Mouse (Mus musculus) embryonic facial prominence, embryonic 15.5 days (tissue): ENCODE measurements around the gene Dlg5. TPM values are rescaled to one million over a fixed set of nuclear protein-coding genes. Genes with fewer than 3 reads are reported as not detected.

ENCODE experiments used
- ATAC-seq: fragments of 200-750 bp; cut with Nextera tagmentation; 2 replicates; pipeline ENCODE4 v1.8.0; 2017; ENCODE audit warnings: low read depth, moderate TSS enrichment; ENCODE audit not compliant: insufficient number of reproducible peaks, low FRiP score, low TSS enrichment
- H3K27ac ChIP-seq: fragments of 300-500 bp; sonication (generic); replicated peaks from 2 replicates; pipeline ENCODE4 v1.5.1; 2015; ENCODE audit warnings: mild to moderate bottlenecking, inconsistent platforms
- H3K27me3 ChIP-seq: fragments of 300-500 bp; sonication (generic); 2 replicates; pipeline ENCODE4 v1.6.1; 2015; ENCODE audit warnings: inconsistent platforms
- H3K36me3 ChIP-seq: fragments of 300-500 bp; sonication (generic); 2 replicates; pipeline ENCODE4 v1.6.1; 2015; ENCODE audit warnings: mild to moderate bottlenecking, inconsistent platforms
- H3K4me1 ChIP-seq: fragments of 300-500 bp; sonication (generic); 2 replicates; pipeline ENCODE4 v1.6.1; 2015; ENCODE audit warnings: inconsistent platforms
- H3K4me2 ChIP-seq: fragments of 300-500 bp; sonication (generic); replicated peaks from 2 replicates; pipeline ENCODE4 v1.6.1; 2015; ENCODE audit warnings: mild to moderate bottlenecking, inconsistent platforms
- H3K4me3 ChIP-seq: fragments of 300-500 bp; sonication (generic); replicated peaks from 2 replicates; pipeline ENCODE4 v1.5.1; 2015; ENCODE audit warnings: mild to moderate bottlenecking, inconsistent platforms
- H3K9ac ChIP-seq: fragments of 300-500 bp; sonication (generic); 2 replicates; pipeline ENCODE4 v1.6.1; 2015; ENCODE audit warnings: inconsistent platforms
- H3K9me3 ChIP-seq: fragments of 300-500 bp; sonication (generic); replicated peaks from 2 replicates; pipeline ENCODE4 v1.6.1; 2016; ENCODE audit warnings: inconsistent platforms
- WGBS: fragments of 180-500 bp; shearing (Covaris S2); methylation state at CpG from one replicate; pipeline ENCODE4 v1.1.7; 2015; 5-methylcytosine and 5-hydroxymethylcytosine counted together
- polyA plus RNA-seq: library from polyadenylated mRNA; unstranded; fragments of >200 nt; fragmentation: Nextera tagmentation; extraction: Ambion mirVana; gene quantifications from 2 replicates; pipeline ENCODE4 v1.2.1, GENCODE M21; 2015

The Dlg5 gene
- polyA plus RNA-seq: 20.3 and 22.1 TPM in 2 replicates

- under 1% methylated on average over 74 of the region's 98 CpGs for WGBS
- H3K36me3 ChIP-seq: peaks cover 8% of the 10 kb centered on the region; the same call in 1 of the 2 replicates
- peak within 1 kb of the TSS; percentile 85 for H3K9ac ChIP-seq
- peak within 1 kb of the TSS; percentile 92 for H3K27ac ChIP-seq
- no peaks in the 10 kb centered on the region for H3K9me3 ChIP-seq
- no peaks in the 10 kb centered on the region for H3K27me3 ChIP-seq
- ATAC-seq: peak; percentile 88
- H3K4me3 ChIP-seq: peak within 1 kb of the TSS; percentile 84
- H3K4me1 ChIP-seq: peaks cover 26% of the 10 kb centered on the region
- peak within 1 kb of the TSS; percentile 89 for H3K4me2 ChIP-seq
Measured at GRCm38 (mm10) chr14:24245177-24246081, at the start of gene Dlg5. TSS of gene Dlg5 (minus strand) at chr14:24245920.

GRCm38 (mm10) chr14:24293631-24294030, 47.9 kb upstream of the Dlg5 start:
- no peak overlapping the region for H3K27ac ChIP-seq
- no peaks in the 10 kb centered on the region for H3K4me1 ChIP-seq
- no peak overlapping the region for H3K4me3 ChIP-seq
- no peak overlapping the region for H3K4me2 ChIP-seq
- no peak for ATAC-seq
- no peaks in the 10 kb centered on the region for H3K27me3 ChIP-seq
- H3K9me3 ChIP-seq: no peaks in the 10 kb centered on the region
- no peaks in the 10 kb centered on the region for H3K36me3 ChIP-seq
- 69% methylated on average over 5 of the region's 5 CpGs for WGBS
- H3K9ac ChIP-seq: no peak overlapping the region

- Histone ChIP-seq H3K9ac (no peak within 1 kb of the TSS), H3K36me3 (no peaks in the 10 kb centered on the region)
- WGBS: 46% methylated on average over 3 of the region's 3 CpGs
Measured at GRCm38 (mm10) chr14:24292914-24293313, 47.2 kb upstream of the Dlg5 start, which contains the start of gene E330034G19Rik. TSS of gene E330034G19Rik (plus strand) at chr14:24293214.

GRCm38 (mm10) chr14:24290726-24291125, 45.0 kb upstream of the Dlg5 start:
- H3K27me3 ChIP-seq: no peaks in the 10 kb centered on the region
- no peaks in the 10 kb centered on the region for H3K36me3 ChIP-seq
- no peak overlapping the region for H3K27ac ChIP-seq
- H3K4me3 ChIP-seq: no peak overlapping the region
- no peaks in the 10 kb centered on the region for H3K9me3 ChIP-seq
- H3K9ac ChIP-seq: no peak overlapping the region
- no peak for ATAC-seq
- H3K4me1 ChIP-seq: no peaks in the 10 kb centered on the region
- H3K4me2 ChIP-seq: no peak overlapping the region

More at GRCm38 (mm10) chr14:24292914-24293313, 47.2 kb upstream of the Dlg5 start, which contains the start of gene E330034G19Rik:
- H3K4me3 ChIP-seq: no peak within 1 kb of the TSS
- no peaks in the 10 kb centered on the region for H3K9me3 ChIP-seq
- no peak for ATAC-seq
- no peak within 1 kb of the TSS for H3K27ac ChIP-seq
- no peaks in the 10 kb centered on the region for H3K27me3 ChIP-seq
- H3K4me1 ChIP-seq: no peaks in the 10 kb centered on the region
- H3K4me2 ChIP-seq: no peak within 1 kb of the TSS

- Histone ChIP-seq H3K36me3 (no peaks in the 10 kb centered on the region), H3K9me3 (no peaks in the 10 kb centered on the region), H3K4me3 (no peak overlapping the region), H3K27me3 (no peaks in the 10 kb centered on the region), H3K9ac (no peak overlapping the region), H3K27ac (no peak overlapping the region), H3K4me2 (no peak overlapping the region), H3K4me1 (no peaks in the 10 kb centered on the region)
- WGBS: 40% methylated on average over 4 of the region's 4 CpGs
- ATAC-seq: no peak
Measured at GRCm38 (mm10) chr14:24286136-24286535, 40.4 kb upstream of the Dlg5 start.

GRCm38 (mm10) chr14:24282276-24282675, 36.6 kb upstream of the Dlg5 start:
- H3K4me2 ChIP-seq: no peak overlapping the region
- H3K4me3 ChIP-seq: no peak overlapping the region
- no peaks in the 10 kb centered on the region for H3K9me3 ChIP-seq
- no peak for ATAC-seq
- no peaks in the 10 kb centered on the region for H3K36me3 ChIP-seq
- H3K9ac ChIP-seq: no peak overlapping the region
- no peaks in the 10 kb centered on the region for H3K4me1 ChIP-seq
- WGBS: 60% methylated on average over 3 of the region's 3 CpGs
- H3K27me3 ChIP-seq: no peaks in the 10 kb centered on the region
- no peak overlapping the region for H3K27ac ChIP-seq

GRCm38 (mm10) chr14:24281278-24281677, 35.6 kb upstream of the Dlg5 start:
- ATAC-seq: no peak
- 63% methylated on average over 4 of the region's 4 CpGs for WGBS
- no peak overlapping the region for H3K4me2 ChIP-seq
- no peak overlapping the region for H3K9ac ChIP-seq
- H3K4me1 ChIP-seq: no peaks in the 10 kb centered on the region
- no peaks in the 10 kb centered on the region for H3K36me3 ChIP-seq
- no peaks in the 10 kb centered on the region for H3K27me3 ChIP-seq
- no peaks in the 10 kb centered on the region for H3K9me3 ChIP-seq
- no peak overlapping the region for H3K4me3 ChIP-seq
- H3K27ac ChIP-seq: no peak overlapping the region

GRCm38 (mm10) chr14:24275534-24275933, 29.8 kb upstream of the Dlg5 start:
- Histone ChIP-seq H3K4me1 (no peaks in the 10 kb centered on the region), H3K4me3 (no peak overlapping the region), H3K27ac (no peak overlapping the region), H3K27me3 (no peaks in the 10 kb centered on the region), H3K4me2 (no peak overlapping the region), H3K9me3 (no peaks in the 10 kb centered on the region), H3K9ac (no peak overlapping the region), H3K36me3 (no peaks in the 10 kb centered on the region)
- 42% methylated on average over 2 of the region's 2 CpGs for WGBS
- no peak for ATAC-seq

- Histone ChIP-seq H3K27me3 (no peaks in the 10 kb centered on the region), H3K4me2 (no peak overlapping the region), H3K27ac (no peak overlapping the region), H3K4me1 (no peaks in the 10 kb centered on the region), H3K4me3 (no peak overlapping the region), H3K9ac (no peak overlapping the region), H3K9me3 (no peaks in the 10 kb centered on the region), H3K36me3 (no peaks in the 10 kb centered on the region)
- peak; percentile 39; the same call in 1 of the 2 replicates for ATAC-seq
- WGBS: 47% methylated on average over 2 of the region's 2 CpGs
Measured at GRCm38 (mm10) chr14:24273575-24273974, 27.9 kb upstream of the Dlg5 start.

- Histone ChIP-seq H3K4me2 (no peak overlapping the region), H3K4me1 (no peaks in the 10 kb centered on the region), H3K27ac (no peak overlapping the region), H3K36me3 (no peaks in the 10 kb centered on the region), H3K4me3 (no peak overlapping the region), H3K9ac (no peak overlapping the region), H3K27me3 (no peaks in the 10 kb centered on the region), H3K9me3 (no peaks in the 10 kb centered on the region)
- ATAC-seq: no peak
- WGBS: 70% methylated on average over 1 of the region's 1 CpGs
Measured at GRCm38 (mm10) chr14:24269571-24269970, 23.9 kb upstream of the Dlg5 start.

- WGBS: 35% methylated on average over 2 of the region's 2 CpGs
- H3K9me3 ChIP-seq: no peaks in the 10 kb centered on the region
- no peak overlapping the region for H3K4me3 ChIP-seq
- H3K27me3 ChIP-seq: no peaks in the 10 kb centered on the region
- H3K4me2 ChIP-seq: no peak overlapping the region
- peak; percentile 74 for ATAC-seq
- H3K4me1 ChIP-seq: peaks cover 15% of the 10 kb centered on the region
- no peaks in the 10 kb centered on the region for H3K36me3 ChIP-seq
- H3K9ac ChIP-seq: no peak overlapping the region
- H3K27ac ChIP-seq: peak overlapping the region; percentile 63
Measured at GRCm38 (mm10) chr14:24262915-24263314, 17.2 kb upstream of the Dlg5 start.
